Mouse (Mus musculus): ENCODE results near the gene Pes1. TPM values are rescaled to one million over a fixed set of nuclear protein-coding genes. Genes with fewer than 3 reads are reported as not detected.
"Not testable (repeated sequence)": the region's sequence is repeated elsewhere in the genome, so short reads cannot be mapped to it uniquely, and the experiment has no call there.

Pes1 gene
- polyA plus RNA-seq, 1 experiment from 2014 or later = 32.4 TPM

DNA sequence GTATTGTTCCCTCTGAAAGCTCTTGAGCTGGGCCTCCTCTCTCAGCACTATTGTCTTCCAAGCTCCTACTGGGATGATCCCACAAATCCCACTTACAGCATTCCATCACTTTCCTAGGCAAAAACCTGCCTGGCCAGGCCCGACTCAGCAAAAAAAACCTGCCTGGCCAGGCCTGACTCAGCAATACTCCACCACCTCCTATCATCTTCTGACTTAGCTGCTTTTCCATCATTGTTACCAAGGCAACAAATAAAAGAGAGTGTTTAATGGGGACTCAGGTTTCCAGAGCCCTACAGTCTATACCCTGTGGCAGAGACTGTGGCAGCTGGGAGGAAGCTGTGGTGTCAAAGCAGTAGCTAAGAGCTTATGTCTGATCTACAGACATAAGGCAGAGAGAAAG, 48.8 kb downstream of the Pes1 start:
- Histone ChIP-seq H3K4me3 (ENCODE audit: low read depth, low read length) (no peak overlapping the region), H3K4me2 (ENCODE audit: low read depth, low read length) (no peak overlapping the region), H3K4me1 (ENCODE audit: control insufficient read depth, low read depth, low read length) (no peaks in the 10 kb centered on the region), H3K27ac (ENCODE audit: low read length) (no peak overlapping the region), H3K27me3 (ENCODE audit: control insufficient read depth, insufficient read depth, low read depth, low read length) (no peaks in the 10 kb centered on the region), H3K9ac (ENCODE audit: low read depth, low read length) (no peak overlapping the region), H3K36me3 (ENCODE audit: control insufficient read depth, insufficient read depth) (no peaks in the 10 kb centered on the region), H3K9me3 (replicated peaks; ENCODE audit: control insufficient read depth, low read length) (no peaks in the 10 kb centered on the region)
- 46% methylated on average over 1 of the region's 1 CpGs for WGBS (ENCODE audit: insufficient replicate concordance)
- no peak for ATAC-seq (ENCODE audit: low read depth)

DNA sequence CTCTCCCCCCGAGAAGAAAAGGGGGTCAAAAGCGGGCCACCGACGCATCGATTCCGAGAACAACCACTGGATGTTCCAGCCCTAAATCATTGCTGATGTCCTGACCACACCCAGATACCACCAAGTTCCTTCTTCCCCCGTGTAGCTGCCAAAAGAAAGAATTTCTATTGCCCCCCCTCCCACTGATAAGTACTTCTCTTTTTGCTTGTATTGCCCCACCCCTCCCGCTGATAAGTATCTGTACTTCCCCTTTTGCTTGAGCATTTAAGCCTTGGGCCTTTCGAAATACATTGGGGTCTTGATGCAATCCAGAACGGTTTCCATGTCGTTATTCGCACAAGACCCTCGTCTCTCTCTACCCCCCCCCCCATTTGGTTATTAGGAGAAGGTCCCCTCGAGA, 52.0 kb downstream of the Pes1 start:
- ATAC-seq (ENCODE audit: low read depth); H3K4me1 ChIP-seq (ENCODE audit: control insufficient read depth, low read depth, low read length); H3K4me2 ChIP-seq (ENCODE audit: low read depth, low read length); H3K4me3 ChIP-seq (ENCODE audit: low read depth, low read length); H3K9ac ChIP-seq (ENCODE audit: low read depth, low read length); H3K27ac ChIP-seq (ENCODE audit: low read length); H3K9me3 ChIP-seq (replicated peaks; ENCODE audit: control insufficient read depth, low read length); H3K36me3 ChIP-seq (ENCODE audit: control insufficient read depth, insufficient read depth); H3K27me3 ChIP-seq (ENCODE audit: control insufficient read depth, insufficient read depth, low read depth, low read length): not testable (repeated sequence)
- 70% methylated on average over 14 of the region's 14 CpGs for WGBS (ENCODE audit: insufficient replicate concordance)

DNA sequence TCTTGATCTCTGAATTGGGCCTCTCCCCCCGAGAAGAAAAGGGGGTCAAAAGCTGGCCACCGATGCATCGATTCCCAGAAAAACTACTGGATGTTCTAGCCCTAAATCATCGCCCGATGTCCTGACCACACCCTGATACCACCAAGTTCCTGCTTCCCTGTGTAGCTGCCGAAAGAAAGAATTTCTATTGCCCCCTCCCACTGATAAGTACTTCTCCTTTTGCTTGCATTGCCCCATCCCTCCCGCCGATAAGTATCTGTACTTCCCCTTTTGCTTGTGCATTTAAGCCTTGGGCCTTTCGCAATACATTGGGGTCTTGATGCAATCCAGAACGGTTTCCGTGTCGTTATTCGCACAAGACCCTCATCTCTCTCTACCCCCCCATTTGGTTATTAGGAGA, 58.3 kb downstream of the Pes1 start:
- not testable (repeated sequence) for H3K36me3 ChIP-seq (ENCODE audit: control insufficient read depth, insufficient read depth); H3K27ac ChIP-seq (ENCODE audit: low read length); H3K9ac ChIP-seq (ENCODE audit: low read depth, low read length); H3K9me3 ChIP-seq (replicated peaks; ENCODE audit: control insufficient read depth, low read length); ATAC-seq (ENCODE audit: low read depth); H3K4me2 ChIP-seq (ENCODE audit: low read depth, low read length); H3K27me3 ChIP-seq (ENCODE audit: control insufficient read depth, insufficient read depth, low read depth, low read length); H3K4me3 ChIP-seq (ENCODE audit: low read depth, low read length); H3K4me1 ChIP-seq (ENCODE audit: control insufficient read depth, low read depth, low read length)
- 64% methylated on average over 13 of the region's 13 CpGs for WGBS (ENCODE audit: insufficient replicate concordance)

DNA sequence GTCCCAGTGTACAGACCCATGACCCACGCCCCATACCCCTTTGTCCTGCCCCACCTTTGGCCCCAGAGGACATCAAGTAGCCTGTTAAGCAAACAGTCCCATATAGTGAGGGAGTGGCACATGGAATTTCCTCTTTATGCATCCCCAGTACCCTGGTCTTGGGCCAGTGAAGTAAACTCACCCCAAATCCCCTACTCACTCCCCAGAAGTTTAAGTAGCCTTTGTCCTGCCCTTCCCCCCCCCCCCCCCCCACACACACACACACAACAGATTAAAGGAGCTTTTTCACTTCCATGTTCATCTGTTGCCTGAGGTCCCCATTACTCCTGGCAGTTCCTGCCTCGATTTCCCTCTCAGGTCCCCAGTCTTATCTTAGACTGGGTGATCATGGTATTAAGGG, 59.5 kb downstream of the Pes1 start:
- no peak for ATAC-seq (ENCODE audit: low read depth)
- no peaks in the 10 kb centered on the region for H3K4me1 ChIP-seq (ENCODE audit: control insufficient read depth, low read depth, low read length)
- no peak overlapping the region for H3K27ac ChIP-seq (ENCODE audit: low read length)
- no peaks in the 10 kb centered on the region for H3K27me3 ChIP-seq (ENCODE audit: control insufficient read depth, insufficient read depth, low read depth, low read length)
- no peak overlapping the region for H3K4me2 ChIP-seq (ENCODE audit: low read depth, low read length)
- no peaks in the 10 kb centered on the region for H3K9me3 ChIP-seq (replicated peaks; ENCODE audit: control insufficient read depth, low read length)
- 33% methylated on average over 2 of the region's 2 CpGs for WGBS (ENCODE audit: insufficient replicate concordance)
- H3K9ac ChIP-seq (ENCODE audit: low read depth, low read length) = no peak overlapping the region
- H3K36me3 ChIP-seq (ENCODE audit: control insufficient read depth, insufficient read depth) = no peaks in the 10 kb centered on the region
- H3K4me3 ChIP-seq (ENCODE audit: low read depth, low read length) = no peak overlapping the region

DNA sequence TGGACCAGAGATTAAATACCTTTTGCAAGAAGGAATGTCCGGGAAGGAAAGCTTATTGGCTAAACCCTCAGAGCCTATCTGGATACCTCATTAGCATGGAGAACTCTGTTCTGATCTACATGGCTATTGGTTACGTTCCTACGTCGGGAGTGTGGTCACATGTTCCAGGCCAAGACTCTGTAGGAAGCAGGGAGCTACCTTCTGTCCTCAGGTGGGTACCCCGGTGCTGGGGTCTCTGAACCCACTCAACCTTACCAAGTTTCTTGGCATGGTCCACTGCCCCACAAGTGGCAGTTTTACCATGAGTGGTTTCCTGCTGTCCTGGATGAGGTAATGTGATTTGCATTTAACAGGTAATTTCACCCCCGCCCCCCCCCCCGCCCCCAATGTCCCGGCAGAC, 63.3 kb downstream of the Pes1 start:
- Histone ChIP-seq H3K9ac (ENCODE audit: low read depth, low read length) (no peak overlapping the region), H3K4me2 (ENCODE audit: low read depth, low read length) (no peak overlapping the region), H3K4me3 (ENCODE audit: low read depth, low read length) (no peak overlapping the region), H3K27ac (ENCODE audit: low read length) (no peak overlapping the region), H3K4me1 (ENCODE audit: control insufficient read depth, low read depth, low read length) (no peaks in the 10 kb centered on the region), H3K9me3 (replicated peaks; ENCODE audit: control insufficient read depth, low read length) (no peaks in the 10 kb centered on the region), H3K36me3 (ENCODE audit: control insufficient read depth, insufficient read depth) (no peaks in the 10 kb centered on the region), H3K27me3 (ENCODE audit: control insufficient read depth, insufficient read depth, low read depth, low read length) (no peaks in the 10 kb centered on the region)
- 64% methylated on average over 8 of the region's 8 CpGs for WGBS (ENCODE audit: insufficient replicate concordance)
- no peak for ATAC-seq (ENCODE audit: low read depth)

DNA sequence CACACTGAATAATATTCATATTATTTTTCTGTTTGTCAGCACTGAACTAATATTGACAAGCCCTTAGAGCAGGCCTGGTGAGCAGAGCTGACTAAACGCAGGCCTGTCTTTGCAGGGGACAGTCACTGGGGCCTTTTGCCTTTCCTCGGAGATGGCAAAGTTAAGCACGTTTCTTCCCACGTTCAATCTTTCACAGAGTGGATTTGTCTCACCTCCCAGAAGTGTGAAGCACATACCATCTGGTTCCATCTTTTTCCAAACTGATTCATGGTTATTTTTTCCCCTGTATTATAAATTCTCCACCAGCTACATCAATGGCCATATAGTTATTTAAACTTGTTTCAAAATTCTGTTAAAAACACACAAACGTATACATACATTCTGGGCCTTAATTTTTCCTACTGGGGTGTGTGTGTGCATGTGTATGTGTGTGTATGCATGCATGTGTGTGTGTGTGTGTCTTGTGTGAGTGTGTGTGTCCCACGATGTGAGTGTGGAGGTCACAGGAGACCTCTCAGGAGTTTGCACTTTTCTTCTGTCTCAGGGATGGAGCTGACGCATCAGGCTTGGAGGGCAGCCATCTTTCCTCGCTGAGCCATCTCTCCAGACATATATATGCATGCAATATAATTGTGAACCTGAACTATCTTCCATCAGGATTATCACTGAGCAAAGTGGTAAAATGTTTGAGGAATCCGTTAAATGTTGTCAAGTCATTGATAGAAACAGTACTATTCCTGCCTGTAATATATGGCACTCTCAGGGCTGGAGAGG, 64.0 kb downstream of the Pes1 start:
- Histone ChIP-seq H3K27me3 (ENCODE audit: control insufficient read depth, insufficient read depth, low read depth, low read length) (no peaks in the 10 kb centered on the region), H3K9me3 (replicated peaks; ENCODE audit: control insufficient read depth, low read length) (no peaks in the 10 kb centered on the region), H3K4me1 (ENCODE audit: control insufficient read depth, low read depth, low read length) (peaks cover 1% of the 10 kb centered on the region; the same call in 1 of the 2 replicates), H3K9ac (ENCODE audit: low read depth, low read length) (no peak overlapping the region), H3K4me2 (ENCODE audit: low read depth, low read length) (no peak overlapping the region), H3K4me3 (ENCODE audit: low read depth, low read length) (no peak overlapping the region), H3K36me3 (ENCODE audit: control insufficient read depth, insufficient read depth) (no peaks in the 10 kb centered on the region), H3K27ac (ENCODE audit: low read length) (no peak overlapping the region)
- ATAC-seq (ENCODE audit: low read depth) = no peak
- WGBS (ENCODE audit: insufficient replicate concordance) = 58% methylated on average over 9 of the region's 9 CpGs

DNA sequence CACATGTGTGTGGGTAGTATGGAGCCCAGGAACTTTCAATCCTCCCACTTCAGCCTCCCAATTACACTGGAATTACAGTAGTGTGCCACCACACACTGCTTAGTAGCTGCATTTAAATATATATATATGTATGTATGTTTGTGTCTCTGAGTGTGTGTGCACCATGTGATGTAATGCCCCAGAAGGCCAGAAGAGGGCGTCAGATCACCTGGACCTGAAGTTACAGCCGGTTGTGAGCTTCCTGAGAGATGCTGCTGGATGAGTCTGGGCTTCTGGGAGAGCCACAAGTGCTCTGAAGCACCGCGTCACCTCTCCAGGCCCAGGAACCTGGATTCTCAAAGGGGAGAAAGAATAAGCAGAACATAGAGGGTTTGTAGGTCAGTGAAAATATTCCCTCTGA, 65.6 kb downstream of the Pes1 start:
- no peaks in the 10 kb centered on the region for H3K9me3 ChIP-seq (replicated peaks; ENCODE audit: control insufficient read depth, low read length)
- no peak overlapping the region for H3K9ac ChIP-seq (ENCODE audit: low read depth, low read length)
- H3K4me3 ChIP-seq (ENCODE audit: low read depth, low read length) = no peak overlapping the region
- 51% methylated on average over 4 of the region's 4 CpGs for WGBS (ENCODE audit: insufficient replicate concordance)
- H3K36me3 ChIP-seq (ENCODE audit: control insufficient read depth, insufficient read depth) = no peaks in the 10 kb centered on the region
- ATAC-seq (ENCODE audit: low read depth) = no peak
- no peaks in the 10 kb centered on the region for H3K27me3 ChIP-seq (ENCODE audit: control insufficient read depth, insufficient read depth, low read depth, low read length)
- peaks cover 2% of the 10 kb centered on the region; the same call in 1 of the 2 replicates for H3K4me1 ChIP-seq (ENCODE audit: control insufficient read depth, low read depth, low read length)
- no peak overlapping the region for H3K27ac ChIP-seq (ENCODE audit: low read length)
- no peak overlapping the region for H3K4me2 ChIP-seq (ENCODE audit: low read depth, low read length)

Other genes starting within 250 kb of the Pes1 start
- 0.09 and 0.12 TPM in 2 replicates for gene Osbp2, start 100.1 kb upstream of the Pes1 start, polyA plus RNA-seq (2015; fragmentation: Nextera tagmentation; extraction: Ambion mirVana)
- gene 4921536K21Rik, start 68.9 kb upstream of the Pes1 start, polyA plus RNA-seq (2015; fragmentation: Nextera tagmentation; extraction: Ambion mirVana) = 0.06 TPM in 1 of 2 replicates, not detected in the other
- 0.22 and 0.28 TPM in 2 replicates for gene Dusp18, start 68.7 kb upstream of the Pes1 start, polyA plus RNA-seq (2015; fragmentation: Nextera tagmentation; extraction: Ambion mirVana)
- 0.25 and 0.51 TPM in 2 replicates for gene Slc35e4, start 49.3 kb upstream of the Pes1 start, polyA plus RNA-seq (2015; fragmentation: Nextera tagmentation; extraction: Ambion mirVana)
- 34.8 and 37.3 TPM in 2 replicates for gene Tcn2, start 31.8 kb upstream of the Pes1 start, polyA plus RNA-seq (2015; fragmentation: Nextera tagmentation; extraction: Ambion mirVana)
- gene 4930556J24Rik, start 12.8 kb downstream of the Pes1 start, polyA plus RNA-seq (2015; fragmentation: Nextera tagmentation; extraction: Ambion mirVana) = 0.07 and 0.12 TPM in 2 replicates
- gene Gal3st1, start 19.7 kb downstream of the Pes1 start, polyA plus RNA-seq (2015; fragmentation: Nextera tagmentation; extraction: Ambion mirVana) = 1.0 and 2.1 TPM in 2 replicates
- 4.7 and 6.3 TPM in 2 replicates for gene Sec14l4, start 67.5 kb downstream of the Pes1 start, polyA plus RNA-seq (2015; fragmentation: Nextera tagmentation; extraction: Ambion mirVana)
- not detected in 2 replicates for gene Sec14l3, start 100.9 kb downstream of the Pes1 start, polyA plus RNA-seq (2015; fragmentation: Nextera tagmentation; extraction: Ambion mirVana)
- 17.9 and 19.7 TPM in 2 replicates for gene Mtfp1, start 131.5 kb downstream of the Pes1 start, polyA plus RNA-seq (2015; fragmentation: Nextera tagmentation; extraction: Ambion mirVana)
- 11.6 and 12.0 TPM in 2 replicates for gene Sec14l2, start 159.4 kb downstream of the Pes1 start, polyA plus RNA-seq (2015; fragmentation: Nextera tagmentation; extraction: Ambion mirVana)
- 4.6 and 5.0 TPM in 2 replicates for gene Rnf215, start 171.2 kb downstream of the Pes1 start, polyA plus RNA-seq (2015; fragmentation: Nextera tagmentation; extraction: Ambion mirVana)
- 0.39 and 0.79 TPM in 2 replicates for gene Ccdc157, start 196.3 kb downstream of the Pes1 start, polyA plus RNA-seq (2015; fragmentation: Nextera tagmentation; extraction: Ambion mirVana)
- gene Sf3a1, start 196.4 kb downstream of the Pes1 start, polyA plus RNA-seq (2015; fragmentation: Nextera tagmentation; extraction: Ambion mirVana) = 15.9 and 18.2 TPM in 2 replicates
- gene Tbc1d10a, start 222.8 kb downstream of the Pes1 start, polyA plus RNA-seq (2015; fragmentation: Nextera tagmentation; extraction: Ambion mirVana) = 6.5 and 6.6 TPM in 2 replicates

Measured in liver, embryonic 16.5 days (tissue).